Mouse (Mus musculus): ENCODE measurements around the gene Slc43a1. TPM values are rescaled to one million over a fixed set of nuclear protein-coding genes. Genes with fewer than 3 reads are reported as not detected.
A peak's percentile ranks its signal among the peaks of the same experiment; 100 is the strongest.

The Slc43a1 gene
- 142 and 195 TPM in 2 replicates for polyA plus RNA-seq (2011; ENCODE audit: insufficient read depth, insufficient read length, low replicate concordance, missing spikeins)

GRCm38 (mm10) chr2:84838593-84838949 is at the start of gene Slc43a1:
Slc43a1 (plus strand) TSS chr2:84838850.
- TF ChIP-seq POLR2A (IDR thresholded peaks at IDR 0.05; ENCODE audit: borderline replicate concordance, control insufficient read depth, low read depth, low read length) (no peak), CTCF (IDR thresholded peaks at IDR 0.05; ENCODE audit: control insufficient read depth, insufficient read depth, low read length) (no peak)
- Histone ChIP-seq H3K27ac (ENCODE audit: control insufficient read depth, insufficient read depth, low read depth, low read length, poor library complexity) (peak within 1 kb of the TSS; percentile 74), H3K4me3 (replicated peaks; ENCODE audit: control insufficient read depth, low read depth, low read length) (peak within 1 kb of the TSS; percentile 68), H3K4me1 (ENCODE audit: control insufficient read depth, insufficient read depth, low read length) (no peaks in the 10 kb centered on the region; the same call in 1 of the 2 replicates)
- 15% methylated on average over 10 of the region's 10 CpGs for WGBS

DNA sequence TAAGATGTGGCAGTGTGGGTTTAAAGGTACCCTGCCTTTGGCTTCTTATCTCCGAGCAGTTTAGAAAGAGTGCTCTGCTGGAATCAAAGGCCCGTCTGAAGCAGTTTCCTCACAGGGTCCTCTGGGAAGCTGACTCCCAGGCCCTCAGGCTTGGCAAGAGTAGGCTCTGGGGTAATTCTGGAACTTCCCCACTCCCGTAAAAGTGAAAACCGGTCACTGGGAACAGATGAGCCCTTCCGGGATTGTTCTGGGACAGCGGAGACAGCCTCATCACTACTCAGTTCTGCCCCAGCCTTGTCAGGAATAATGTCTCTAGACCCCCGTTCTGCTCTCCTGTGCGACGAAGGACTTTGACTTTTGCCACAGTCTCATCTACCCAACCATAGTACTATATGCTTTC is 48.2 kb upstream of the Slc43a1 start:
- H3K27ac ChIP-seq (ENCODE audit: control insufficient read depth, insufficient read depth, low read depth, low read length, poor library complexity) = no peak overlapping the region
- no peak overlapping the region for H3K4me3 ChIP-seq (replicated peaks; ENCODE audit: control insufficient read depth, low read depth, low read length)
- 83% methylated on average over 9 of the region's 9 CpGs for WGBS
- no peaks in the 10 kb centered on the region for H3K4me1 ChIP-seq (ENCODE audit: control insufficient read depth, insufficient read depth, low read length)
- TF ChIP-seq CTCF (IDR thresholded peaks at IDR 0.05; ENCODE audit: control insufficient read depth, insufficient read depth, low read length) (no peak), POLR2A (IDR thresholded peaks at IDR 0.05; ENCODE audit: borderline replicate concordance, control insufficient read depth, low read depth, low read length) (no peak)

GRCm38 (mm10) chr2:84792516-84792915 is 46.1 kb upstream of the Slc43a1 start:
- TF ChIP-seq CTCF (IDR thresholded peaks at IDR 0.05; ENCODE audit: control insufficient read depth, insufficient read depth, low read length) (no peak), POLR2A (IDR thresholded peaks at IDR 0.05; ENCODE audit: borderline replicate concordance, control insufficient read depth, low read depth, low read length) (no peak)
- Histone ChIP-seq H3K4me1 (ENCODE audit: control insufficient read depth, insufficient read depth, low read length) (no peaks in the 10 kb centered on the region), H3K4me3 (replicated peaks; ENCODE audit: control insufficient read depth, low read depth, low read length) (no peak overlapping the region), H3K27ac (ENCODE audit: control insufficient read depth, insufficient read depth, low read depth, low read length, poor library complexity) (no peak overlapping the region)
- WGBS = 59% methylated on average over 3 of the region's 3 CpGs

GRCm38 (mm10) chr2:84793154-84793553 is 45.5 kb upstream of the Slc43a1 start:
- Histone ChIP-seq H3K4me3 (replicated peaks; ENCODE audit: control insufficient read depth, low read depth, low read length) (no peak overlapping the region), H3K27ac (ENCODE audit: control insufficient read depth, insufficient read depth, low read depth, low read length, poor library complexity) (no peak overlapping the region), H3K4me1 (ENCODE audit: control insufficient read depth, insufficient read depth, low read length) (no peaks in the 10 kb centered on the region)
- WGBS = 55% methylated on average over 3 of the region's 3 CpGs
- no peak for TF ChIP-seq CTCF (IDR thresholded peaks at IDR 0.05; ENCODE audit: control insufficient read depth, insufficient read depth, low read length)
- TF ChIP-seq POLR2A (IDR thresholded peaks at IDR 0.05; ENCODE audit: borderline replicate concordance, control insufficient read depth, low read depth, low read length) = no peak

GRCm38 (mm10) chr2:84793871-84794270 is 44.8 kb upstream of the Slc43a1 start:
- Histone ChIP-seq H3K27ac (ENCODE audit: control insufficient read depth, insufficient read depth, low read depth, low read length, poor library complexity) (no peak overlapping the region), H3K4me1 (ENCODE audit: control insufficient read depth, insufficient read depth, low read length) (no peaks in the 10 kb centered on the region), H3K4me3 (replicated peaks; ENCODE audit: control insufficient read depth, low read depth, low read length) (no peak overlapping the region)
- WGBS = 39% methylated on average over 3 of the region's 3 CpGs
- TF ChIP-seq CTCF (IDR thresholded peaks at IDR 0.05; ENCODE audit: control insufficient read depth, insufficient read depth, low read length) = no peak
- no peak for TF ChIP-seq POLR2A (IDR thresholded peaks at IDR 0.05; ENCODE audit: borderline replicate concordance, control insufficient read depth, low read depth, low read length)

GRCm38 (mm10) chr2:84797833-84798492 is 40.7 kb upstream of the Slc43a1 start:
- WGBS = 9% methylated on average over 13 of the region's 13 CpGs
- 0 out of 2 replicates have a peak, but pooled peaks cover 1% of the 10 kb centered on the region for H3K4me1 ChIP-seq (ENCODE audit: control insufficient read depth, insufficient read depth, low read length)
- TF ChIP-seq POLR2A (IDR thresholded peaks at IDR 0.05; ENCODE audit: borderline replicate concordance, control insufficient read depth, low read depth, low read length) (no peak), CTCF (IDR thresholded peaks at IDR 0.05; ENCODE audit: control insufficient read depth, insufficient read depth, low read length) (peak; percentile 83)
- peak overlapping the region; percentile 90 for H3K4me3 ChIP-seq (replicated peaks; ENCODE audit: control insufficient read depth, low read depth, low read length)
- peak overlapping the region; percentile 83 for H3K27ac ChIP-seq (ENCODE audit: control insufficient read depth, insufficient read depth, low read depth, low read length, poor library complexity)

GRCm38 (mm10) chr2:84798493-84798921 is 40.1 kb upstream of the Slc43a1 start, which contains the start of gene Ube2l6:
Ube2l6 (plus strand) TSS chr2:84798828.
- 1% methylated on average over 21 of the region's 21 CpGs for WGBS
- Histone ChIP-seq H3K4me1 (ENCODE audit: control insufficient read depth, insufficient read depth, low read length) (peaks cover 2% of the 10 kb centered on the region; the same call in 1 of the 2 replicates), H3K4me3 (replicated peaks; ENCODE audit: control insufficient read depth, low read depth, low read length) (peak within 1 kb of the TSS; percentile 90), H3K27ac (ENCODE audit: control insufficient read depth, insufficient read depth, low read depth, low read length, poor library complexity) (peak within 1 kb of the TSS; percentile 83)
- TF ChIP-seq POLR2A (IDR thresholded peaks at IDR 0.05; ENCODE audit: borderline replicate concordance, control insufficient read depth, low read depth, low read length) (peak; percentile 84; the same call in 1 of the 2 replicates), CTCF (IDR thresholded peaks at IDR 0.05; ENCODE audit: control insufficient read depth, insufficient read depth, low read length) (no peak)

DNA sequence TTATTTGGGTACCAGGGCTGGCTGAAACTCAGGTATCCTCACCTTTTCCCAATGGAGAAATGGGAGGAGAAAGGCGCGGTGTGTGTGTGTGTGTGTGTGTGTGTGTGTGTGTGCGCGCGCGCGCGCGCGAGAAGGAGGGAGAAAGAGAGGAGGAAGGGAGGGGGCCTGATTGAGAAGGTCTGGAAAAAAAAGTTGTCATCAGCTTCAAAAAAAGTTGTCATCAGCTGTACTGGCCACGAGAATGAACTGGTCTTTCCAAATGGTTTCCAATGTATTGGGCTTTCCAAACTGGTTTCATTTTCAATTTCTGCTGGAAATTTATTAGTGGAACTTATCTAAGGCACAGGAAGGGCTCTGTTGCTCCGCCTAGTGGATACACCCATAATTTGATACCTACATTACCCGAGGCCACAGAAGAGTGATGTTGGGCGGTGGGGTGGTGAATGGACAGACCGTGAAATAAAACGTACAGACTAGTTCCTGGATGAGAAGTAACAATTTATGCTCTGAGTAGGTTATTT is 39.5 kb upstream of the Slc43a1 start:
- peak overlapping the region; percentile 90 for H3K4me3 ChIP-seq (replicated peaks; ENCODE audit: control insufficient read depth, low read depth, low read length)
- H3K4me1 ChIP-seq (ENCODE audit: control insufficient read depth, insufficient read depth, low read length) = peaks cover 4% of the 10 kb centered on the region; the same call in 1 of the 2 replicates
- 2% methylated on average over 16 of the region's 16 CpGs for WGBS
- H3K27ac ChIP-seq (ENCODE audit: control insufficient read depth, insufficient read depth, low read depth, low read length, poor library complexity) = peak overlapping the region; percentile 83
- TF ChIP-seq CTCF (IDR thresholded peaks at IDR 0.05; ENCODE audit: control insufficient read depth, insufficient read depth, low read length) (peak; percentile 48), POLR2A (IDR thresholded peaks at IDR 0.05; ENCODE audit: borderline replicate concordance, control insufficient read depth, low read depth, low read length) (no peak)
